Mouse (Mus musculus): ENCODE measurements around the gene Crhr2.

DNA sequence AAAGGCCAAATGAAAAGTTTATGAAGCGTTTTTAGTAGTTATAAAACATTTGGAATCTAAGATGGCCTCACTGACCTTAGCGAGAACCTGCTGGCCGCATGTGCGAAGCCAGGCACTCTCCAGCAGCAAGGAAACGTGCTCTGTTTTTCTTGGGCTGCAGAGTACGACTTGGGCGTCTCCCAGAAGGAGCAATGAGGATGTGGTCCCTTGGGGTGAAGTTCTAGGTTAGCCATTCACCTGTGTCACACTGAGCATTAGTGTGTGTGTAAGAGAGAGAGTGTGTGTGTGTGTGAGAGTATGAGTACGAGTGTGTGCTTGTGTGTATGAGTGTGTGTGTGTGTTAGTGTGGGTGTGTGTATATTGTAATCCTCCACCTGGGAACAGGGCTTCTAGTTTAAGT is 89.6 kb downstream of the Crhr2 start:
- TF ChIP-seq CTCF (IDR thresholded peaks at IDR 0.05; ENCODE audit: borderline replicate concordance, extremely low read depth, insufficient read depth, insufficient read length), result no peak
- no peak for TF ChIP-seq POLR2A (IDR thresholded peaks at IDR 0.05; ENCODE audit: borderline replicate concordance, extremely low read depth, insufficient read depth, insufficient read length, poor library complexity, severe bottlenecking)
